Mouse (Mus musculus) E14TG2a.4 (cell line): ENCODE measurements at regions not wholly inside any gene's neighbourhood (a gene's known extent, or its start where the extent isn't known, plus 50 kb on each side); places are given as distances from the start of the nearest gene placed in this dataset.
"Not testable (repeated sequence)": the region's sequence is repeated elsewhere in the genome, so short reads cannot be mapped to it uniquely, and the experiment has no call there.

ENCODE experiments used
- CTCF ChIP-seq: conservative IDR thresholded peaks from 2 replicates; pipeline ENCODE4 v1.5.1; 2014; ENCODE audit warnings: low read length
- NANOG ChIP-seq: IDR thresholded peaks from 2 replicates; pipeline ENCODE4 v1.6.1; 2014; ENCODE audit warnings: borderline replicate concordance, low read length, mixed read lengths

- not testable (repeated sequence) for TF ChIP-seq CTCF, NANOG
Measured at GRCm38 (mm10) chr3:16125346-16125915, 119.2 kb upstream of the Gm5150 start.
